Mouse (Mus musculus) heart, adult 2 months (tissue): ENCODE measurements around the gene Gfpt1. TPM values are rescaled to one million over a fixed set of nuclear protein-coding genes. Genes with fewer than 3 reads are reported as not detected.

ENCODE experiments used
- DNase-seq, 2 experiments: peaks; one replicate each; pipeline ENCODE4 v3.0.0; 2021
- H3K27ac ChIP-seq: fragments of 200-600 bp; 2 replicates; pipeline ENCODE4 v1.8.1; 2022
- H3K27me3 ChIP-seq: fragments of 200-500 bp; 2 replicates; pipeline ENCODE4 v1.6.1; 2012; ENCODE audit warnings: mild to moderate bottlenecking, low read length, inconsistent platforms, mixed read lengths; ENCODE audit not compliant: control insufficient read depth, insufficient read depth
- H3K36me3 ChIP-seq: fragments of 200-500 bp; 2 replicates; pipeline ENCODE4 v1.6.1; 2012; ENCODE audit warnings: low read length, inconsistent platforms; ENCODE audit not compliant: control insufficient read depth, insufficient read depth
- H3K4me1 ChIP-seq: fragments of 200-500 bp; 2 replicates; pipeline ENCODE4 v1.6.1; 2011; ENCODE audit warnings: low read length; ENCODE audit not compliant: control insufficient read depth, insufficient read depth
- H3K4me3 ChIP-seq: fragments of 200-600 bp; 2 replicates; pipeline ENCODE4 v1.8.1; 2022
- H3K79me2 ChIP-seq: fragments of 200-500 bp; replicated peaks from 2 replicates; pipeline ENCODE4 v1.6.1; 2012; ENCODE audit warnings: mild to moderate bottlenecking, inconsistent platforms, low read length, moderate library complexity, mixed read lengths; ENCODE audit not compliant: control insufficient read depth, insufficient read depth
- H3K9ac ChIP-seq: fragments of 200-500 bp; 2 replicates; pipeline ENCODE4 v1.6.1; 2012; ENCODE audit warnings: low read depth, mild to moderate bottlenecking, control low read depth, inconsistent platforms, low read length, mixed read lengths
- CTCF ChIP-seq: fragments of 200-600 bp; IDR thresholded peaks from 2 replicates; pipeline ENCODE4 v1.8.1; 2022; ENCODE audit warnings: antibody characterized with exemption, mild to moderate bottlenecking, moderate library complexity
- EP300 ChIP-seq: fragments of 200-500 bp; IDR thresholded peaks from 2 replicates; pipeline ENCODE4 v1.6.1; 2011; ENCODE audit warnings: low read depth, low read length, control low read depth; ENCODE audit not compliant: insufficient read depth
- POLR2A ChIP-seq: fragments of 200-500 bp; IDR thresholded peaks from 2 replicates; pipeline ENCODE4 v1.6.1; 2011; ENCODE audit warnings: mild to moderate bottlenecking, low read depth, low read length, control low read depth; ENCODE audit not compliant: insufficient read depth
- WGBS: fragments of 180-500 bp; shearing (Covaris S2); methylation state at CpG from one replicate; pipeline ENCODE4 v1.1.7; 2018; 5-methylcytosine and 5-hydroxymethylcytosine counted together
- intact Hi-C: fragments of 180-260 bp; cut with DNase I; formaldehyde crosslinking; loops from one replicate; pipeline ENCODE4 v1.15.1; 2025
- polyA plus RNA-seq: library from polyadenylated mRNA; depleted of rRNA; stranded (reverse); fragments of >200 nt; gene quantifications from 2 replicates; pipeline ENCODE4 v1.2.3, GENCODE M21; 2012
- total RNA-seq, 2 experiments: library from RNA; stranded (reverse); gene quantifications; 2 replicates each; pipeline ENCODE4 v1.2.3; 2021

The Gfpt1 gene
- total and polyA plus RNA-seq, 3 experiments: 6.1 to 17.5 (median 16.1) TPM

GRCm38 (mm10) chr6:87119066-87119837 is 76.6 kb downstream of the Gfpt1 start:
- Histone ChIP-seq H3K79me2 (no peaks in the 10 kb centered on the region), H3K36me3 (no peaks in the 10 kb centered on the region), H3K27me3 (no peaks in the 10 kb centered on the region), H3K4me1 (no peaks in the 10 kb centered on the region), H3K4me3 (no peak overlapping the region), H3K27ac (no peak overlapping the region), H3K9ac (no peak overlapping the region)
- 89% methylated on average over 20 of the region's 20 CpGs for WGBS
- DNase-seq: no peak
- intact Hi-C loops: no loop called here
- TF ChIP-seq POLR2A (no peak), EP300 (no peak), CTCF (no peak)

GRCm38 (mm10) chr6:87119975-87120374 is 77.3 kb downstream of the Gfpt1 start:
- H3K27me3 ChIP-seq: no peaks in the 10 kb centered on the region
- H3K79me2 ChIP-seq: no peaks in the 10 kb centered on the region
- DNase-seq: no peak
- no peaks in the 10 kb centered on the region for H3K4me1 ChIP-seq
- 58% methylated on average over 4 of the region's 4 CpGs for WGBS
- no peak overlapping the region for H3K4me3 ChIP-seq
- intact Hi-C loops: no loop called here
- TF ChIP-seq POLR2A: no peak
- TF ChIP-seq CTCF: no peak
- no peak for TF ChIP-seq EP300
- H3K36me3 ChIP-seq: no peaks in the 10 kb centered on the region
- no peak overlapping the region for H3K9ac ChIP-seq
- no peak overlapping the region for H3K27ac ChIP-seq

- WGBS: 90% methylated on average over 6 of the region's 6 CpGs
- no peaks in the 10 kb centered on the region for H3K79me2 ChIP-seq
These were observed 78.0 kb downstream of the Gfpt1 start for GRCm38 (mm10) chr6:87120661-87121060.

GRCm38 (mm10) chr6:87121961-87122360 is 79.3 kb downstream of the Gfpt1 start:
- no peak for TF ChIP-seq EP300
- no peak for TF ChIP-seq CTCF
- no peak for TF ChIP-seq POLR2A
- Histone ChIP-seq H3K27me3 (no peaks in the 10 kb centered on the region), H3K79me2 (no peaks in the 10 kb centered on the region), H3K4me3 (no peak overlapping the region), H3K9ac (no peak overlapping the region), H3K36me3 (no peaks in the 10 kb centered on the region), H3K4me1 (peaks cover under 1% of the 10 kb centered on the region; the same call in 1 of the 2 replicates), H3K27ac (no peak overlapping the region)
- intact Hi-C loops: no loop called here
- WGBS: 42% methylated on average over 7 of the region's 7 CpGs
- no peak for DNase-seq

More at GRCm38 (mm10) chr6:87120661-87121060, 78.0 kb downstream of the Gfpt1 start:
- Histone ChIP-seq H3K9ac (no peak overlapping the region), H3K4me1 (no peaks in the 10 kb centered on the region), H3K4me3 (no peak overlapping the region), H3K27me3 (no peaks in the 10 kb centered on the region), H3K36me3 (no peaks in the 10 kb centered on the region), H3K27ac (no peak overlapping the region)
- intact Hi-C loops: no loop called here
- no peak for DNase-seq
- TF ChIP-seq POLR2A (no peak), EP300 (no peak), CTCF (peak; percentile 22; the same call in 1 of the 2 replicates)

GRCm38 (mm10) chr6:87123406-87123805 is 80.8 kb downstream of the Gfpt1 start:
- WGBS: 90% methylated on average over 6 of the region's 6 CpGs
- H3K4me1 ChIP-seq: peaks cover 1% of the 10 kb centered on the region; the same call in 1 of the 2 replicates
- no peak overlapping the region for H3K9ac ChIP-seq
- H3K4me3 ChIP-seq: no peak overlapping the region
- TF ChIP-seq POLR2A: no peak
- no peak for TF ChIP-seq CTCF
- no peak for TF ChIP-seq EP300
- H3K36me3 ChIP-seq: no peaks in the 10 kb centered on the region
- intact Hi-C loops: no loop called here
- H3K27me3 ChIP-seq: no peaks in the 10 kb centered on the region
- no peak for DNase-seq
- H3K27ac ChIP-seq: no peak overlapping the region
- H3K79me2 ChIP-seq: no peaks in the 10 kb centered on the region

- H3K27ac ChIP-seq: no peak overlapping the region
- H3K79me2 ChIP-seq: no peaks in the 10 kb centered on the region
- no peaks in the 10 kb centered on the region for H3K27me3 ChIP-seq
- no peak for TF ChIP-seq EP300
- no peak for TF ChIP-seq CTCF
- TF ChIP-seq POLR2A: no peak
- peaks cover 1% of the 10 kb centered on the region; the same call in 1 of the 2 replicates for H3K4me1 ChIP-seq
- H3K9ac ChIP-seq: no peak overlapping the region
- no peaks in the 10 kb centered on the region for H3K36me3 ChIP-seq
- no peak for DNase-seq
- H3K4me3 ChIP-seq: no peak overlapping the region
- WGBS: 66% methylated on average over 4 of the region's 4 CpGs
- intact Hi-C loops: no loop called here
These were observed 81.3 kb downstream of the Gfpt1 start for GRCm38 (mm10) chr6:87123973-87124372.
